Mouse (Mus musculus): ENCODE measurements around the gene Usp18. TPM values are rescaled to one million over a fixed set of nuclear protein-coding genes. Genes with fewer than 3 reads are reported as not detected.

Gene Usp18
- total RNA-seq, 2 experiments from 2014 or later, result not detected

GRCm38 (mm10) chr6:121300504-121300903, 54.8 kb downstream of the Usp18 start:
- DNase-seq (ENCODE audit: low spot score in 2 of 2), result no peak

GRCm38 (mm10) chr6:121303466-121304220, 57.9 kb downstream of the Usp18 start:
- DNase-seq (ENCODE audit: low spot score in 2 of 2), result no peak

- DNase-seq (ENCODE audit: low spot score in 2 of 2), result no peak
These were observed 58.9 kb downstream of the Usp18 start for GRCm38 (mm10) chr6:121304630-121305029.

GRCm38 (mm10) chr6:121305571-121305970, 59.9 kb downstream of the Usp18 start:
- DNase-seq (ENCODE audit: low spot score in 2 of 2), result no peak

GRCm38 (mm10) chr6:121310984-121311383, 65.3 kb downstream of the Usp18 start:
- DNase-seq (ENCODE audit: low spot score in 2 of 2), result no peak

- no peak for DNase-seq (ENCODE audit: low spot score in 2 of 2)
These were observed 73.4 kb downstream of the Usp18 start for GRCm38 (mm10) chr6:121319099-121319498.

Other genes with a start within 250 kb of the Usp18 start
- 10 to 100 TPM; 95.3 to 96.0 TPM for gene Mical3, start 114.9 kb upstream of the Usp18 start, total RNA-seq (2021)
- 10 to 100 TPM; 11.2 to 12.0 TPM for gene Pex26, start 62.2 kb upstream of the Usp18 start, total RNA-seq (2021)
- 1 to 10 TPM; 5.4 to 5.5 TPM for gene Tuba8, start 35.2 kb upstream of the Usp18 start, total RNA-seq (2021)
- gene Slc6a13, start 54.3 kb downstream of the Usp18 start, total RNA-seq (2021), result 10 to 100 TPM; 10.2 to 12.8 TPM
- 1 to 10 TPM; 1.1 to 2.5 TPM for gene Slc6a12, start 97.2 kb downstream of the Usp18 start, total RNA-seq (2021)
- gene Iqsec3, start 227.8 kb downstream of the Usp18 start, total RNA-seq (2021), result 100 to 1,000 TPM; 112 to 118 TPM